Mouse (Mus musculus) testis, adult 2 months (tissue): ENCODE measurements around the gene Phf13. TPM values are rescaled to one million over a fixed set of nuclear protein-coding genes. Genes with fewer than 3 reads are reported as not detected.

Experiments used
- H3K27ac ChIP-seq: fragments of 200-500 bp; 2 replicates; pipeline ENCODE4 v1.5.1; 2012; ENCODE audit warnings: low read depth, low read length; ENCODE audit not compliant: control insufficient read depth, insufficient read depth
- H3K27me3 ChIP-seq: fragments of 200-500 bp; 2 replicates; pipeline ENCODE4 v1.6.1; 2012; ENCODE audit warnings: mild to moderate bottlenecking, low read length, moderate library complexity; ENCODE audit not compliant: control insufficient read depth, insufficient read depth
- H3K36me3 ChIP-seq: fragments of 200-500 bp; 2 replicates; pipeline ENCODE4 v1.6.1; 2012; ENCODE audit warnings: mild to moderate bottlenecking, low read length; ENCODE audit not compliant: control insufficient read depth, insufficient read depth
- H3K4me1 ChIP-seq: fragments of 200-500 bp; 2 replicates; pipeline ENCODE4 v1.6.1; 2012; ENCODE audit warnings: low read length; ENCODE audit not compliant: control insufficient read depth, insufficient read depth
- H3K4me3 ChIP-seq: fragments of 200-500 bp; 2 replicates; pipeline ENCODE4 v1.5.1; 2012; ENCODE audit warnings: low read depth, mild to moderate bottlenecking, low read length, moderate library complexity, mixed read lengths; ENCODE audit not compliant: control insufficient read depth
- CTCF ChIP-seq: fragments of 200-500 bp; IDR thresholded peaks from 2 replicates; pipeline ENCODE4 v1.5.1; 2012; ENCODE audit warnings: low read depth, mild to moderate bottlenecking, inconsistent platforms, low read length, moderate library complexity; ENCODE audit not compliant: control insufficient read depth, insufficient read depth, insufficient replicate concordance
- POLR2A ChIP-seq: fragments of 200-500 bp; IDR thresholded peaks from 2 replicates; pipeline ENCODE4 v1.6.1; 2012; ENCODE audit warnings: low read depth, mild to moderate bottlenecking, inconsistent platforms, low read length, moderate library complexity; ENCODE audit not compliant: control insufficient read depth
- polyA plus RNA-seq: library from polyadenylated mRNA; depleted of rRNA; stranded (reverse); fragments of >200 nt; gene quantifications from 2 replicates; pipeline ENCODE4 v1.2.3, GENCODE M21; 2012; rRNA removed

Gene Phf13
- polyA plus RNA-seq, 1 experiment, result 43.6 TPM

DNA sequence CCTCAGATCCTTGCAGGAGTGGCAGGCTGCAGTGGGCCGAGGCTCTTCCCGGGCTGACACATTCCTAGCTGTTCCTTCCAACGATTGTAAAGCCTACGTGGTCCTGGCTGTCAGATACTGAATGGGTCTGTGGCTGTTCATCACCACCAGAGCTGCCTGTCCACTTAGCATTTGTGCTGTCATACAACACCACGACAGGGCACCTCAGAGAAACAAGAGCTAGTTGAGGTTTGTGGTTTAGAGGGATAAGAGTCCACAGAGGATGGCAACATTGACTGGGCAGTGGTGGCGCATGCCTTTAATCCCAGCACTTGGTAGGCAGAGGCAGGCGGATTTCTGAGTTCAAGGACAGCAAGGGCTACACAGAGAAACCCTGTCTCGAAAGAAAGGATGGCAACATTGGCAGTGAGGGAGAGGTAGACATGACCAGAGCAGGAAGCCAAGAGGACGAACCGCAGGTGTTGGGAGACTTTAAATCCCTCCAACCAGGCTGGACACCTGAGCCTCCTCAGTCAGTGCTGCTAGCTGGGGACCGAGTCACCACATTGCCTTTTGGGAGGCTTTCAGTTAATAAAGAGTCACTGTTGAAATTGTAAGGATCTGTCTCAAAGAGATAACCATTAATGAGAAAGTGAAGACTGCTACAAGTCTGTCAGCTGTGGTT lies 36.1 kb downstream of the Phf13 start:
- Histone ChIP-seq H3K36me3 (peaks cover 1% of the 10 kb centered on the region; the same call in 1 of the 2 replicates), H3K27ac (no peak overlapping the region), H3K4me1 (no peaks in the 10 kb centered on the region), H3K4me3 (no peak overlapping the region), H3K27me3 (no peaks in the 10 kb centered on the region)
- TF ChIP-seq CTCF, result no peak
- TF ChIP-seq POLR2A, result no peak

DNA sequence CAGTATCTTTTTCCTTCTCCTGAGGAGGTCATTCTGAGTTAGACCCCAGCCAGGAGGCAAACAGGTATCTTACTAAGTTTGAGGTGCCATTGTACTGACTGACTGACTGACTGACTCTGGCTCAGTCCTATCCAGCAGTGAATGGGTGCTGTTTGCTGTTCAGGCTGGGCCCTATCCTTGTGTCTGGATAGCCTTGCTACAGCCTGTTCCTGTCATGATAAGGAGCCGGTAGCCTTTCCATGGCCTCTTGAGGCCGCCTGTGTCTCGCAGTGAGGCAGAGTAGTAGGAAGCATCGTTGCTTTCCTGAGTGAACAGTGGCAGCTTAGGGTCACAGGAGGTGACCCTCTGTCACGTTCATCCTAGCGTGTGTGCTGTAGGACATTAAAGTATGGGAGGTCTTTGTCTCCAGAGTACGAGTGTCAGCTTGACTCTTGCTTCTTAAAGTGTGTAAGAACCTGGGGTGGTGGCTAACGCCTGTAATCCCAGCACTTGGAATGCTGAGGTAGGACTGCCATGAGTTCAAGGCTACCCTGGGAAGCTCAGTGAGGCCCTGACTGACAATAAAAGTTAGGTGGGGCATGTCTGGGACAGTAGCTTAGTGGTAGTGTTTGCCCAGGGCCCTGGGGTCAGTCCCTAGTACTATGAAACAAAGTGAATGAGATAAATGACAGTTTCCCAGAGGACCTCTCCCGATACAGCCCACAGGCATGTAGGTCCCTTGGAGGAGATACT lies 38.3 kb downstream of the Phf13 start:
- peak overlapping the region; percentile 34 for H3K27ac ChIP-seq
- H3K4me3 ChIP-seq, result no peak overlapping the region
- H3K27me3 ChIP-seq, result no peaks in the 10 kb centered on the region
- TF ChIP-seq CTCF (no peak), POLR2A (no peak)
- peaks cover 1% of the 10 kb centered on the region; the same call in 1 of the 2 replicates for H3K36me3 ChIP-seq
- no peaks in the 10 kb centered on the region for H3K4me1 ChIP-seq

DNA sequence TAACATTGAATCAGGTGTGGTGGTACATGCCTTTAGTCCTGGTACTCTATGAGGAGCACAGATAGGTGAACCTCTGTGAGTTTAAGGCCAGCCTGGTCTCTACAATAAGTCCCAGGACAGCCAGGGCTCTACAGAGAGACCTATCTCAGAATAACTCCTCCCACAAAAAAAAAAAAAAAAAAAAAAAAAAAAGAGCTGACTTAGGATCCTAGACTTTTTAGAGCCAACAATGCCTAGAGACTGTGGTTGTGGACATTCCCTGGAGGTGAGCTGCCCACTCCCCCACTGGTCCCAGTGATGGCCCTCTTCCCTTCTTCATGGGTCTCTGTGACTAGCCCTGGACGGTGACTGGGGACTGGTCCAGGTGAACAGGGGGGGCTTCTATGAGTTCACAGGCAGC lies 40.3 kb downstream of the Phf13 start:
- Histone ChIP-seq H3K4me1 (no peaks in the 10 kb centered on the region), H3K4me3 (no peak overlapping the region), H3K27ac (no peak overlapping the region), H3K27me3 (no peaks in the 10 kb centered on the region), H3K36me3 (no peaks in the 10 kb centered on the region; the same call in 1 of the 2 replicates)
- TF ChIP-seq CTCF (no peak), POLR2A (no peak)

- Histone ChIP-seq H3K36me3 (peaks cover 3% of the 10 kb centered on the region), H3K27ac (no peak overlapping the region), H3K4me1 (no peaks in the 10 kb centered on the region), H3K27me3 (no peaks in the 10 kb centered on the region), H3K4me3 (no peak overlapping the region)
- TF ChIP-seq CTCF, result no peak
- no peak for TF ChIP-seq POLR2A
These were observed 42.8 kb downstream of the Phf13 start for GRCm38 (mm10) chr4:151953209-151953608.

DNA sequence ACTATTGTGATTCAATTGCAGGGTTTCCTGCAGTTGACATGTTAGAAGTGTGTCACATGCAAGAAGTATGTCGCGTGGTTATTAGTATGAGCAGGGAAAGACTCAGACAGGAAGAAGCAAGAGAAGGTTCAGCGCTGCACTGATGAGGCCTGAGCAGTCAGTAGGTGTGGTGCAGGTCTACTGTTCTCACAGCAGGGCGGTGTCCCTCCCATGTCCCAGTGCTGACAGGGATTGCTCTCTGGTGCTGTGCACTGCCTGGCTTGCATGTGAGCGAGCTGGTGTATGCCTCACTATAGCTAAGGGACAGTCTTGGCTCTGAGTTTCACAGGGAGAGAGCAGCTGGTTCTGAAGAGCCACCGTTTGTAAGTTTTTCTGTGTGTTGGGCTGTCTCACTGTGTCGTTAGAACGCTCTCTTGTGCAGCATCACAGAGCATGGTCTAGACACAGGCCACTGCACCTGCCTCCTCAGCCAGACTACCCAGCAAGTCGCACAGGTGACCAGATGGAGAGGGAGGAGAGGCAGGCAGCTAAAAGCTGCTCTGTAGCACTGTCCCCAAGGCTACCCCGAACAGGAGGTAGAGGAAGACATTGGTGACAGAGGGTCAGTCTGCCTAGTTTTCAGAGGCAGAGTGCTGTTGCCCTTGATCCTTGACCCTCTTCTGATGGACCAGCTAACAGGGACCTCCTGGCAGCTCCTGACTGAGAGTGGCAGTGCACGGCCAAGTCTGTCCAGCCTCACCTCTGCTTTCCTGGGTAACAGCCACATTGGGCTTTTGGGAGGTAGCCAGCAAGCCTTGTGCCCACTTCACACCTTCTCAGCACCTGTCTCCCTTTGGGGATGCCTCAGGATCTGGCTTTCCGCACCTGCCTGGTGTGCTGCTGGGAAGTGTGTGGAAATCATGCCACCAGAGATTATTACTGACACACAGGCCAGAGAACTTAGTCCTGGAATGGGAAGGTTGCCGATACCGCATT lies 47.3 kb downstream of the Phf13 start:
- Histone ChIP-seq H3K27me3 (no peaks in the 10 kb centered on the region), H3K27ac (no peak overlapping the region), H3K4me3 (no peak overlapping the region), H3K36me3 (peaks cover 3% of the 10 kb centered on the region), H3K4me1 (no peaks in the 10 kb centered on the region)
- TF ChIP-seq CTCF (no peak), POLR2A (0 out of 2 replicates have a peak, but pooled peaks have one; percentile 27)

GRCm38 (mm10) chr4:151946211-151946610 lies 49.8 kb downstream of the Phf13 start:
- Histone ChIP-seq H3K4me3 (no peak overlapping the region), H3K27ac (no peak overlapping the region), H3K4me1 (no peaks in the 10 kb centered on the region), H3K36me3 (peaks cover 3% of the 10 kb centered on the region; the same call in 1 of the 2 replicates), H3K27me3 (no peaks in the 10 kb centered on the region)
- TF ChIP-seq POLR2A (no peak), CTCF (no peak)

Other genes starting within 250 kb of the Phf13 start
- 13.5 and 15.4 TPM in 2 replicates for gene Camta1, start 134.4 kb downstream of the Phf13 start, polyA plus RNA-seq
- 28.6 and 31.2 TPM in 2 replicates for gene Dnajc11, start 62.6 kb downstream of the Phf13 start, polyA plus RNA-seq
- 4.2 and 5.5 TPM in 2 replicates for gene Thap3, start 7.3 kb downstream of the Phf13 start, polyA plus RNA-seq
- 17.1 TPM in 2 replicates for gene Klhl21, start 12.5 kb upstream of the Phf13 start, polyA plus RNA-seq
- 18.2 and 22.4 TPM in 2 replicates for gene Zbtb48, start 31.4 kb upstream of the Phf13 start, polyA plus RNA-seq
- 30.2 and 37.6 TPM in 2 replicates for gene Tas1r1, start 42.3 kb upstream of the Phf13 start, polyA plus RNA-seq
- gene Nol9, start 43.1 kb upstream of the Phf13 start, polyA plus RNA-seq, result 7.7 and 8.0 TPM in 2 replicates
- 8.8 and 9.7 TPM in 2 replicates for gene Plekhg5, start 76.2 kb upstream of the Phf13 start, polyA plus RNA-seq
- 1.2 and 1.5 TPM in 2 replicates for gene Tnfrsf25, start 119.7 kb upstream of the Phf13 start, polyA plus RNA-seq
- gene Espn, start 156.1 kb upstream of the Phf13 start, polyA plus RNA-seq, result 84.1 and 87.1 TPM in 2 replicates
- 0.42 and 0.73 TPM in 2 replicates for gene Hes2, start 162.6 kb upstream of the Phf13 start, polyA plus RNA-seq
- gene Acot7, start 181.9 kb upstream of the Phf13 start, polyA plus RNA-seq, result 685 and 754 TPM in 2 replicates